Mouse (Mus musculus) ES-Bruce4 (cell line): ENCODE data around the gene Rsl24d1. TPM values are rescaled to one million over a fixed set of nuclear protein-coding genes. Genes with fewer than 3 reads are reported as not detected.

Source experiments
- H3K27ac ChIP-seq: 2 replicates; pipeline ENCODE4 v1.5.1; 2012; ENCODE audit warnings: low read length, inconsistent platforms; ENCODE audit not compliant: insufficient read depth
- H3K27me3 ChIP-seq: 2 replicates; pipeline ENCODE4 v1.6.1; 2012; ENCODE audit warnings: mild to moderate bottlenecking, low read length, inconsistent platforms; ENCODE audit not compliant: control insufficient read depth, poor library complexity, insufficient read depth, severe bottlenecking
- H3K36me3 ChIP-seq: 2 replicates; pipeline ENCODE4 v1.6.1; 2012; ENCODE audit warnings: inconsistent platforms, mild to moderate bottlenecking, low read length, moderate library complexity; ENCODE audit not compliant: control insufficient read depth, poor library complexity, insufficient read depth, severe bottlenecking
- H3K4me1 ChIP-seq: one replicate; pipeline ENCODE4 v1.8.1; 2011; ENCODE audit warnings: low read length; ENCODE audit not compliant: control insufficient read depth, insufficient read depth
- H3K4me3 ChIP-seq: 2 replicates; pipeline ENCODE4 v1.5.1; 2011; ENCODE audit warnings: low read depth, mild to moderate bottlenecking, low read length
- H3K9ac ChIP-seq: 2 replicates; pipeline ENCODE4 v1.6.1; 2012; ENCODE audit warnings: low read depth, mild to moderate bottlenecking, inconsistent platforms; ENCODE audit not compliant: poor library complexity, severe bottlenecking
- H3K9me3 ChIP-seq: replicated peaks from 2 replicates; pipeline ENCODE4 v1.6.1; 2012; ENCODE audit warnings: mild to moderate bottlenecking, low read length, inconsistent platforms; ENCODE audit not compliant: control insufficient read depth, poor library complexity, insufficient read depth, severe bottlenecking
- CTCF ChIP-seq: IDR thresholded peaks from one replicate; pipeline ENCODE4 v1.8.1; 2011; ENCODE audit warnings: low read depth, low read length
- EP300 ChIP-seq: IDR thresholded peaks from 2 replicates; pipeline ENCODE4 v1.6.1; 2011; ENCODE audit warnings: low read depth, low read length; ENCODE audit not compliant: insufficient read depth
- POLR2A ChIP-seq: IDR thresholded peaks from one replicate; pipeline ENCODE4 v1.8.1; 2011; ENCODE audit warnings: low read length; ENCODE audit not compliant: insufficient read depth
- polyA plus RNA-seq: library from polyadenylated mRNA; stranded (reverse); fragments of >200 nt; gene quantifications from 2 replicates; pipeline ENCODE4 v1.2.4, GENCODE M21; 2011; ENCODE audit warnings: low read depth; ENCODE audit not compliant: missing spikeins, insufficient read depth, insufficient read length

The Rsl24d1 gene
- polyA plus RNA-seq, 1 experiment = 144 TPM

- Histone ChIP-seq H3K36me3 (no peaks in the 10 kb centered on the region), H3K4me3 (no peak overlapping the region), H3K27me3 (no peaks in the 10 kb centered on the region), H3K4me1 (peaks cover 4% of the 10 kb centered on the region), H3K9ac (no peak overlapping the region), H3K27ac (no peak overlapping the region), H3K9me3 (no peaks in the 10 kb centered on the region)
- TF ChIP-seq CTCF = no peak
- no peak for TF ChIP-seq EP300
- no peak for TF ChIP-seq POLR2A
Observed at GRCm38 (mm10) chr9:73083956-73084355, 29.3 kb upstream of the Rsl24d1 start.

GRCm38 (mm10) chr9:73085845-73086244, 27.4 kb upstream of the Rsl24d1 start:
- Histone ChIP-seq H3K27me3 (no peaks in the 10 kb centered on the region), H3K36me3 (no peaks in the 10 kb centered on the region), H3K9ac (no peak overlapping the region), H3K4me1 (peaks cover 4% of the 10 kb centered on the region), H3K4me3 (no peak overlapping the region), H3K9me3 (no peaks in the 10 kb centered on the region), H3K27ac (no peak overlapping the region)
- TF ChIP-seq POLR2A (no peak), EP300 (no peak), CTCF (no peak)

GRCm38 (mm10) chr9:73087121-73087520, 26.1 kb upstream of the Rsl24d1 start:
- Histone ChIP-seq H3K4me1 (peaks cover 4% of the 10 kb centered on the region), H3K9me3 (no peaks in the 10 kb centered on the region), H3K36me3 (no peaks in the 10 kb centered on the region), H3K27ac (no peak overlapping the region), H3K27me3 (no peaks in the 10 kb centered on the region), H3K4me3 (no peak overlapping the region), H3K9ac (no peak overlapping the region)
- no peak for TF ChIP-seq CTCF
- TF ChIP-seq EP300 = no peak
- no peak for TF ChIP-seq POLR2A

GRCm38 (mm10) chr9:73087581-73087980, 25.6 kb upstream of the Rsl24d1 start:
- no peaks in the 10 kb centered on the region for H3K27me3 ChIP-seq
- no peak overlapping the region for H3K9ac ChIP-seq
- H3K36me3 ChIP-seq = no peaks in the 10 kb centered on the region
- no peak overlapping the region for H3K27ac ChIP-seq
- no peak for TF ChIP-seq POLR2A
- TF ChIP-seq CTCF = no peak
- no peak for TF ChIP-seq EP300
- H3K9me3 ChIP-seq = no peaks in the 10 kb centered on the region
- peaks cover 2% of the 10 kb centered on the region for H3K4me1 ChIP-seq
- H3K4me3 ChIP-seq = no peak overlapping the region

- no peak overlapping the region for H3K9ac ChIP-seq
- no peaks in the 10 kb centered on the region for H3K9me3 ChIP-seq
- H3K27ac ChIP-seq = no peak overlapping the region
- no peaks in the 10 kb centered on the region for H3K36me3 ChIP-seq
- H3K4me1 ChIP-seq = peaks cover 2% of the 10 kb centered on the region
- H3K4me3 ChIP-seq = no peak overlapping the region
- H3K27me3 ChIP-seq = no peaks in the 10 kb centered on the region
- TF ChIP-seq EP300 (0 out of 2 replicates have a peak, but pooled peaks have one; percentile 54), POLR2A (no peak)
Observed at GRCm38 (mm10) chr9:73089222-73089920, 23.9 kb upstream of the Rsl24d1 start.

- no peak overlapping the region for H3K4me3 ChIP-seq
Observed at GRCm38 (mm10) chr9:73090121-73090520, 23.1 kb upstream of the Rsl24d1 start.

More at GRCm38 (mm10) chr9:73090121-73090520, 23.1 kb upstream of the Rsl24d1 start:
- Histone ChIP-seq H3K9ac (no peak overlapping the region), H3K36me3 (no peaks in the 10 kb centered on the region), H3K9me3 (no peaks in the 10 kb centered on the region), H3K27ac (no peak overlapping the region), H3K4me1 (no peaks in the 10 kb centered on the region), H3K27me3 (no peaks in the 10 kb centered on the region)
- no peak for TF ChIP-seq POLR2A
